Mouse (Mus musculus) inflammation-experienced regulatory T-cells (primary cell): ENCODE data around the gene Mdh1b. TPM values are rescaled to one million over a fixed set of nuclear protein-coding genes. Genes with fewer than 3 reads are reported as not detected.

Experiments
- polyA plus RNA-seq, 2 experiments: library from polyadenylated mRNA; unstranded; fragments of 100-300 nt; shearing (Covaris generic); gene quantifications; one replicate each; pipeline ENCODE4 v1.2.1; 2017

Mdh1b gene
- polyA plus RNA-seq: under 1 TPM in 1 of 2 experiments, not detected in 1; 0.08 TPM

GRCm38 (mm10) chr1:63730240-63730771 is at the start of gene Mdh1b, which contains the start of gene Fastkd2:
Mdh1b (minus strand) TSS chr1:63730318.
Fastkd2 (plus strand) TSS chr1:63730614.

GRCm38 (mm10) chr1:63769167-63769566 is 39.0 kb upstream of the Mdh1b start, which contains the start of gene 4933402D24Rik:
4933402D24Rik (minus strand) TSS chr1:63769267.

GRCm38 (mm10) chr1:63686827-63687226 is 43.3 kb downstream of the Mdh1b start, which contains the start of gene Dytn:
Dytn (minus strand) TSS chr1:63686927.

Other genes starting within 250 kb of the Mdh1b start
- under 1 TPM in 1 of 2 experiments, not detected in 1; 0.43 TPM for gene Gm39653, start 114.3 kb downstream of the Mdh1b start, polyA plus RNA-seq
- gene Dytn, start 43.4 kb downstream of the Mdh1b start, polyA plus RNA-seq: under 1 TPM; 0.04 to 0.11 TPM
- gene Fastkd2, start 296 bp upstream of the Mdh1b start, polyA plus RNA-seq: 10 to 100 TPM; 34.9 to 57.5 TPM
- under 1 TPM in 1 of 2 experiments, not detected in 1; 0.21 TPM for gene 4933402D24Rik, start 38.9 kb upstream of the Mdh1b start, polyA plus RNA-seq